12 mouse cellular contexts compared by ENCODE assay signal in the genomic region with DNA sequence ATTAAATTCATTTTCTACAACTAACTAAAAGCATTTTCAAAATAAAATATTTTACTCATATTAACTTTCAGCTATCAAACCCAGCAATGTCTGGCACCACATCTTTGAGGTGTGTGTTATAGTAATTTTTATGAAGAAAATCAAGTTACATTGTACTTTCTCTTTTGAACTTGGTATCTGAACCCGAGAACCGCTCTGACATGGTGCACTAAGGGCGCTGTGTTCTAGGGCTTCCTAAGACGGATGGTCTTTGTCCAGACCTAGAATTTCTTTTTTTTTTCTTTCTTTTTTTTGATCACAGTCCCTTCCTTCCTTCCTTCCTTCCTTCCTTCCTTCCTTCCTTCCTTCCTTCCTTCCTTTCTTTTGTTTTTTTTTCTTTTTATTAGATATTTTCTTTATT. TPM values are rescaled to one million over a fixed set of nuclear protein-coding genes. Genes with fewer than 3 reads are reported as not detected.
DNase-seq lines count a peak whose midpoint lies in the region; ATAC-seq lines count a peak whose summit lies in the region.
"Had no signal": no experiment of that assay in that cellular context is flagged by ENCODE, and none has a peak within 500 bp of the region (broad histone marks: within the 10 kb centered on the region; RNA-seq: fewer than 3 reads in every experiment).

No protein-coding gene starts in this region.

- no peak overlapping the region for H3K4me3 ChIP-seq in hindbrain, embryonic 14.5 days (replicated peaks; ENCODE audit: low read length)
- H3K4me3 ChIP-seq: liver, embryonic 15.5 days; midbrain, embryonic 12.5 days; neural tube, embryonic 15.5 days had no signal

- no peaks in the 10 kb centered on the region for H3K4me1 ChIP-seq in hindbrain, embryonic 14.5 days (replicated peaks; ENCODE audit: control insufficient read depth, insufficient read depth, low read length)
- H3K4me1 ChIP-seq: liver, embryonic 15.5 days; neural tube, embryonic 15.5 days had no signal

- no peak overlapping the region for H3K27ac ChIP-seq in hindbrain, embryonic 14.5 days
- H3K27ac ChIP-seq: liver, embryonic 15.5 days; midbrain, embryonic 12.5 days; neural tube, embryonic 15.5 days had no signal

- DNase-seq in cerebellum, adult 8-10 months: peak; percentile 20
- DNase-seq in cerebellum, adult 9-11 months: no peak
- peak; percentile 30 for DNase-seq in kidney, postnatal 14 days
- DNase-seq in kidney, adult 11 months: no peak
- DNase-seq in testis, postnatal 10 days (ENCODE audit: low spot score): peak; percentile 73
- no peak for DNase-seq in testis, postnatal 14 days (ENCODE audit: low spot score)
- DNase-seq in thymus, postnatal 25 days: peak; percentile 35
- no peak for DNase-seq in hindbrain, embryonic 14.5 days (ENCODE audit: low spot score)

- H3K4me2 ChIP-seq in hindbrain, embryonic 14.5 days (replicated peaks): no peak overlapping the region
- H3K4me2 ChIP-seq: liver, embryonic 15.5 days; midbrain, embryonic 12.5 days; neural tube, embryonic 15.5 days had no signal

- no peaks in the 10 kb centered on the region for H3K27me3 ChIP-seq in hindbrain, embryonic 14.5 days (ENCODE audit: control insufficient read depth, insufficient read depth, low read length)
- H3K27me3 ChIP-seq: liver, embryonic 15.5 days; midbrain, embryonic 12.5 days; neural tube, embryonic 15.5 days had no signal

- no peak overlapping the region for H3K9ac ChIP-seq in hindbrain, embryonic 14.5 days
- H3K9ac ChIP-seq: liver, embryonic 15.5 days; midbrain, embryonic 12.5 days; neural tube, embryonic 15.5 days had no signal

- no peaks in the 10 kb centered on the region for H3K36me3 ChIP-seq in hindbrain, embryonic 14.5 days (replicated peaks; ENCODE audit: control insufficient read depth, insufficient read depth)
- H3K36me3 ChIP-seq: liver, embryonic 15.5 days; midbrain, embryonic 12.5 days; neural tube, embryonic 15.5 days had no signal

- peaks cover 4% of the 10 kb centered on the region; the same call in 1 of the 2 replicates for H3K9me3 ChIP-seq in hindbrain, embryonic 14.5 days (ENCODE audit: control insufficient read depth, low read length)
- H3K9me3 ChIP-seq: liver, embryonic 15.5 days; midbrain, embryonic 12.5 days had no signal

- ATAC-seq in hindbrain, embryonic 14.5 days (ENCODE audit: low FRiP score): no peak

- WGBS in hindbrain, embryonic 14.5 days: 97% methylated on average over 4 of the region's 4 CpGs

RNA-seq across cellular contexts. Expression of a gene that starts 8.5 kb away (rescaled TPM):
- polyA plus RNA-seq in hindbrain, embryonic 14.5 days (2014; fragmentation: Nextera tagmentation; extraction: Ambion mirVana): not detected in 2 replicates
- polyA plus RNA-seq: hindbrain, embryonic 11.5 days; midbrain, embryonic 12.5 days; neural tube, embryonic 15.5 days had no signal

RNA-seq across cellular contexts. Expression of a gene that starts 17.6 kb away (rescaled TPM):
- 3.9 and 4.1 TPM in 2 replicates for polyA plus RNA-seq in hindbrain, embryonic 14.5 days (2014; fragmentation: Nextera tagmentation; extraction: Ambion mirVana)

RNA-seq across cellular contexts. Expression of a gene that starts 57.8 kb away (rescaled TPM):
- not detected in 2 replicates for polyA plus RNA-seq in hindbrain, embryonic 14.5 days (2014; fragmentation: Nextera tagmentation; extraction: Ambion mirVana)
- polyA plus RNA-seq: hindbrain, embryonic 11.5 days; liver, embryonic 15.5 days; midbrain, embryonic 12.5 days; neural tube, embryonic 15.5 days had no signal

Comparison
In these comparisons a context has a peak if more than half of its experiments do, and no peak if none do; other contexts are left out.
1. DNase-seq: peak in cerebellum, adult 8-10 months (single experiment), kidney, postnatal 14 days (single experiment), testis, postnatal 10 days (single experiment) and thymus, postnatal 25 days (single experiment); none in cerebellum, adult 9-11 months (single experiment), kidney, adult 11 months (single experiment), testis, postnatal 14 days (single experiment) and hindbrain, embryonic 14.5 days (single experiment).